Mouse (Mus musculus) cortical plate, adult 2 months (tissue): Measurements from ENCODE around the gene Trhr2. TPM values are rescaled to one million over a fixed set of nuclear protein-coding genes. Genes with fewer than 3 reads are reported as not detected.

ENCODE experiments used
- H3K27ac ChIP-seq: fragments of 200-500 bp; 2 replicates; pipeline ENCODE4 v1.5.1; 2012; ENCODE audit warnings: low read length, control low read depth, inconsistent platforms; ENCODE audit not compliant: insufficient read depth
- H3K4me1 ChIP-seq: fragments of 200-500 bp; 2 replicates; pipeline ENCODE4 v1.6.1; 2011; ENCODE audit warnings: low read length; ENCODE audit not compliant: control insufficient read depth, insufficient read depth
- H3K4me3 ChIP-seq: fragments of 200-500 bp; 2 replicates; pipeline ENCODE4 v1.5.1; 2011; ENCODE audit warnings: mild to moderate bottlenecking, low read length, control low read depth; ENCODE audit not compliant: insufficient read depth
- CTCF ChIP-seq: fragments of 200-500 bp; IDR thresholded peaks from 2 replicates; pipeline ENCODE4 v1.5.1; 2011; ENCODE audit warnings: mild to moderate bottlenecking, control low read depth, low read length; ENCODE audit not compliant: insufficient read depth; ENCODE audit errors: extremely low read depth
- POLR2A ChIP-seq: fragments of 200-500 bp; IDR thresholded peaks from 2 replicates; pipeline ENCODE4 v1.6.1; 2011; ENCODE audit warnings: mild to moderate bottlenecking, low read length, control low read depth; ENCODE audit not compliant: insufficient read depth; ENCODE audit errors: extremely low read depth
- polyA plus RNA-seq: library from polyadenylated mRNA; depleted of rRNA; stranded (reverse); fragments of >200 nt; gene quantifications from 2 replicates; pipeline ENCODE4 v1.2.3, GENCODE M21; 2012

Gene Trhr2
- polyA plus RNA-seq, 1 experiment: 5.5 TPM

DNA sequence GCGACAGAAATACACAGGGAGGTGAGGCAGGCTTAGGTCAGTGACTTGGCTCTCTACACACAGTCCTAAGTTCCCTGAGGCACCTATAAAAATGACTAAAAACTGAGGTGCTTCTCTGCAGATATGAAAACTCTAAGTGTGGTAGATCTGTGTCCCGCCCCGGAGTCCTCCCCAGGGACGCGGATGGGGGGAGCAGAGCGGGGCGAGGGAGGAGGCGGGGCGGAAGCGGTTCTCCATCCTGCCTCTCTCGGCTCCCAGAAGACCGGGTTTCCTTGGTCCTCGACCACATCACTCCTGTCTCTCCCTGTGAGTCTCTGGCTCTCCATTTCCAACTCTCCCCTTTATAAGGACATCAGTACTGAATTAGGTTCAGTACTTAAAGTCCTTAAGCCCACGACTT lies 16.8 kb downstream of the Trhr2 start:
- peak overlapping the region; percentile 44; the same call in 1 of the 2 replicates for H3K27ac ChIP-seq
- H3K4me3 ChIP-seq: peak overlapping the region; percentile 13
- peaks cover 10% of the 10 kb centered on the region for H3K4me1 ChIP-seq
- TF ChIP-seq CTCF (no peak), POLR2A (no peak)

DNA sequence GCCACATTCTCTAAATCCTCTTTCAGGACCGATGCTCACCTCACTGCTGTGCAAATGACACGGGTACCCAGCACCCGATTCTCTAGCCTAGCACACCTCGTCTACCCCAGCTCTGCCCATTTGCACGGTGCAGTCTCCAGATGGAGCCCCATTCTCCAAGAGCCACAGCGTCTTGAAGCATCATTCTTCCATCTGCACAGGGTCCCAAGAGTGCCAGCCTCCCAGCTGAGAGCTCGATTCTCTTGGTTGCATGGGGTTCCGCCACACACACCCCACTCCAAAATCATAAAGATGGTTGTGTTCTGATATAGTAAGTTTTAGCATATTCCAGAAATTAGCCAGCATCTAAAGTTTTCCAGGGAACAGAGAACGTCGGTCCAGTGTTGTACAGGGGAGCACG lies 17.2 kb downstream of the Trhr2 start:
- Histone ChIP-seq H3K4me3 (peak overlapping the region; percentile 13), H3K4me1 (peaks cover 10% of the 10 kb centered on the region), H3K27ac (peak overlapping the region; percentile 44)
- no peak for TF ChIP-seq POLR2A
- no peak for TF ChIP-seq CTCF

DNA sequence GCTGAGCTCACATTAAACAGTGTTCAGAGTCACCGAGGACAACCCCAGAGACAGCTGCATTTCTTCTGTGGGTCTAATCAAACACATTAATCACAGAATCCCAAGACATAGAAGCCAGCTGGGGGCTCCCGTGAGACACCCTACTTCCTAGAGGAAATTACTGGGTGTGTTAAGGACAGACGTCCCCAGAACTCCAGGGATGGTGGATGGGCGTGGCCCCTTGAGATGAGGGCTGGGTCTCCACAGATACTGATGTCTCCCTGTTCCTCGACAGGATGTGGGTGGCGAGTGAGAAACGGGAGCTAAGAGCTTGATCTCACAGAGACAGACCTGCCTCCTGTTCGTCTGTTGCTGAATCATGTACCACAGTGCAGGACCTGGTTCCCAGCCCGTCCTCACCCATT lies 17.7 kb downstream of the Trhr2 start:
- H3K4me1 ChIP-seq: peaks cover 10% of the 10 kb centered on the region
- H3K27ac ChIP-seq: peak overlapping the region; percentile 44; the same call in 1 of the 2 replicates

DNA sequence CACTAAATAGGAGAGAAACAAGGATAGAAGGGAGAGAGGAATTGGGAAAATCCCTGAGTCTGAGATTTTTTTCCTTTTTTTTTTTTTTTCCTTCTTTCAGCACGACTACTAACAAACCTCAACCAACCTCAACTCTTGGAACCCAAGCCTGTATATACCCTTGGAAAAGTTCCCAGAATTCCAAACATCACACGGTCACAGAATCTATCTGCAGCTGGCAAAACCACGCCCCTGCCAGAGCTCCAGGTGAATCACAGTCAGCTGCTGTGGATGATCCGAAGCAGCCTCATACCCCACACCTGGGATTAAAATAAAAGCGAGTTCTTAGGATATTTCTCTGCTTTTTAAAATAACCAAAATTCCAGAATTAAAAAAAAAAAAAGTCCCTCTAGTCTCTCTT lies 18.2 kb downstream of the Trhr2 start:
- peaks cover 7% of the 10 kb centered on the region for H3K4me1 ChIP-seq
- TF ChIP-seq POLR2A (no peak), CTCF (no peak)

More for the DNA sequence above, 17.7 kb downstream of the Trhr2 start:
- peak overlapping the region; percentile 13; the same call in 1 of the 2 replicates for H3K4me3 ChIP-seq
- TF ChIP-seq CTCF (peak; percentile 12; the same call in 1 of the 2 replicates), POLR2A (peak; percentile 49; the same call in 1 of the 2 replicates)

DNA sequence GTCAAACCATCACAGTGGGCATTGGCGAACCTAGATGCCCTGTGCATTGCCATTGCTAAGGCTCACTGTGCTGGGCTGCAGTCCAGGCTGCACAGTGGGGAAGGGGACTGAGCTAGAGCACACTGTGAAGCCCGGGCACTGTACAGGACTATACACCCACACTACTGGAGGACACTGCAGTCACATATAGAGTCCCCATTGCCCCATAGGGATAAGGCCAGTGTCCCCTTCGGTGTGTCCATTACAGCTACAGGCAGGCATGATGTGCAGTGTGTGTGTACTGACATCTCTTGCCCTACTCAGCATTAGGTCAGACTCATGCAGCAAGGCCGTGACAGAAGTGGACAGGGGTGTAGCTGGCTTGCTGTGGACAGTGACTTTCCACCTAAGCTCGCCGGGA lies 18.8 kb downstream of the Trhr2 start:
- Histone ChIP-seq H3K27ac (no peak overlapping the region), H3K4me3 (no peak overlapping the region), H3K4me1 (peaks cover 7% of the 10 kb centered on the region)
- no peak for TF ChIP-seq POLR2A
- no peak for TF ChIP-seq CTCF

More for the DNA sequence above, 18.2 kb downstream of the Trhr2 start:
- Histone ChIP-seq H3K27ac (no peak overlapping the region), H3K4me3 (no peak overlapping the region)

DNA sequence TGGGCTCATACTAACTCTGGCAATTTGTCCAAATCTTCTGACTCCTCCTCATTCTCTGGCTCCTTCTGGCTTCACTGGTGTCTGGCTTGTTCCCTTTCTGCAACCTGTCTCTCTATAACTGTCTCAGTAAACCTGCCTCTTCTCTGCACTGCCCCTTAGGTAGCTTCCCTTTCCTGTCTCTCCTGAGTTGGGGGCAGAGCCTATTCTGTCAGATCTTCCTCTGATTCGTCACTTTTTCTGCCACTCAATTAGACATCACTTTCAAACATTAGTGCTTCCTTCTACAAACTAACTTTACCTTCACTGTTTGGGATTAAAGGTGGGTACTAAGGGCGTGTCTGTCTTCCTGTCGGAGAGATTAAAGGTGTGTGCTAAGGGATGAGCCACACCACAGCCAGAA lies 19.8 kb downstream of the Trhr2 start:
- Histone ChIP-seq H3K4me3 (no peak overlapping the region), H3K27ac (no peak overlapping the region), H3K4me1 (peaks cover 7% of the 10 kb centered on the region)
- no peak for TF ChIP-seq CTCF
- no peak for TF ChIP-seq POLR2A

DNA sequence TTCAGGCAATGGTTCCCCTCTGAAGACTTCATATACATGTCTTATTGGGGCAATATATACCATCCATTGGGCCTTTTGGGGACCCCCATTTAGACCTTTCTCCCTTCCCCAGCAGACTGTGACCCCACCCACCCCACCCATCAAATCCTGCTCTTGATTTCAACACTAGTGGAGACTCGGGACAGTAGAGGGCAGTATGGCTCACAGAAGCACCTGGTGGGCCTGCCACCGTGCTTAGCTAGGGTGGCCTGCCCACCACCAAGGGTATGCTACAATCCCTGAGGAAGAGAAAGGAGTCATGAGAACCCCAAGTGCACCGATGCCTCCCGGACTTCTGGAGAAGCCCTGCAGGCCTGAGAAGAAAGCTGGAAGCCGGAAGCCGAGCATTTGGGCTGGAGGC lies 21.7 kb downstream of the Trhr2 start:
- H3K27ac ChIP-seq: no peak overlapping the region
- H3K4me1 ChIP-seq: peaks cover 4% of the 10 kb centered on the region
- no peak overlapping the region for H3K4me3 ChIP-seq
- TF ChIP-seq POLR2A: no peak
- TF ChIP-seq CTCF: peak; percentile 36

DNA sequence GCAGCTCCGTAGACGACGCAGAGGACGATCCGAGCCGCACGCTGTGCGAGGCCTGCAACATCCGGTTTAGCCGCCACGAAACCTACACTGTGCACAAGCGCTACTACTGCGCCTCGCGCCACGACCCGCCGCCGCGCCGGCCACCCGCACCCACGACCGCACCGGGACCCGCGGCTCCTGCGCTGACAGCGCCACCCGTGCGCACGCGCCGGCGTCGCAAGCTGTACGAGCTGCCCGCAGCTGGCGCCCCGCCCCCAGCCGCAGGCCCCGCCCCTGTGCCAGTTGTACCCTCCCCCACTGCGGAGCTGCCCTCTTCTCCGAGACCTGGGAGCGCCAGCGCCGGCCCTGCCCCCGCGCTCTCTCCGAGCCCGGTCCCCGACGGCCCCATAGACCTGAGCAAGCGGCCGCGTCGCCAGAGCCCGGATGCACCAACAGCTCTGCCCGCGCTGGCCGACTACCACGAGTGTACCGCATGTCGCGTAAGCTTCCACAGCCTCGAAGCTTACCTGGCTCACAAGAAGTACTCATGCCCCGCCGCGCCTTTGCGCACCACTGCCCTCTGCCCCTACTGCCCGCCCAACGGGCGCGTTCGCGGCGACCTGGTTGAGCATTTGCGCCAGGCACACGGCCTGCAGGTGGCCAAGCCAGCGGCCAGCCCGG lies 24.2 kb downstream of the Trhr2 start:
- H3K27ac ChIP-seq: no peak overlapping the region
- no peaks in the 10 kb centered on the region for H3K4me1 ChIP-seq
- H3K4me3 ChIP-seq: peak overlapping the region; percentile 37
- TF ChIP-seq CTCF (no peak), POLR2A (no peak)

DNA sequence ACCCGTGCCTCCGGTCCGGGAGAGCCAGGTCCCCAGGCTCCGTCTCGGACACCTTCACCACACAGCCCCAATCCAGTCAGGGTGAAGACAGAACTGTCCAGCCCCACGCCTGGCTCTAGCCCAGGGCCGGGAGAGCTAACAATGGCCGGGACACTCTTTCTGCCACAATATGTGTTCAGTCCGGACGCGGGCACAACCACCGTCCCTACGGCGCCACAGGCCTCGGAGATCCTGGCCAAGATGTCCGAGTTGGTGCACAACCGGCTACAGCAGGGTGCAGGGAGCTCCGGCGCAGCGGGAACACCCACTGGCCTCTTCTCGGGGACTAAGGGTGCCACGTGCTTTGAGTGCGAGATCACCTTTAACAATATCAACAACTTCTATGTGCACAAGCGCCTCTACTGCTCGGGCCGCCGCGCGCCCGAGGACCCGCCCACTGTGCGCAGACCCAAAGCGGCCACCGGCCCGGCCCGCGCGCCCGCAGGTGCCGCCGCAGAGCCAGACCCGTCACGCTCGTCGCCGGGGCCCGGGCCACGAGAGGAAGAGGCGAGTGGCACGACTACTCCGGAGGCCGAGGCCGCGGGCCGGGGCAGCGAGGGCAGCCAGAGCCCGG lies 24.8 kb downstream of the Trhr2 start:
- Histone ChIP-seq H3K4me3 (peak overlapping the region; percentile 37), H3K27ac (no peak overlapping the region), H3K4me1 (no peaks in the 10 kb centered on the region)
- TF ChIP-seq CTCF (no peak), POLR2A (no peak)
